Mouse (Mus musculus) hindbrain, embryonic 14.5 days (tissue): ENCODE results near the gene Olfr458. TPM values are rescaled to one million over a fixed set of nuclear protein-coding genes. Genes with fewer than 3 reads are reported as not detected.
"Not testable (repeated sequence)": the region's sequence is repeated elsewhere in the genome, so short reads cannot be mapped to it uniquely, and the experiment has no call there.

Experiments used
- ATAC-seq: fragments of 200-750 bp; cut with Nextera tagmentation; 2 replicates; pipeline ENCODE4 v1.8.0; 2017; ENCODE audit warnings: moderate number of reproducible peaks, mild to moderate bottlenecking, moderate TSS enrichment, moderate library complexity; ENCODE audit not compliant: low FRiP score
- DNase-seq: peaks from one replicate; pipeline ENCODE4 v3.0.0-alpha.2; 2015; ENCODE audit warnings: low spot score
- H3K27ac ChIP-seq: fragments of 300-500 bp; sonication (generic); 2 replicates; pipeline ENCODE4 v1.5.1; 2014; ENCODE audit warnings: mild to moderate bottlenecking, moderate library complexity
- H3K27me3 ChIP-seq: fragments of 300-500 bp; sonication (generic); 2 replicates; pipeline ENCODE4 v1.6.1; 2014; ENCODE audit warnings: mild to moderate bottlenecking, low read length, mixed read lengths; ENCODE audit not compliant: control insufficient read depth, insufficient read depth
- H3K36me3 ChIP-seq: fragments of 300-500 bp; sonication (generic); replicated peaks from 2 replicates; pipeline ENCODE4 v1.6.1; 2014; ENCODE audit not compliant: control insufficient read depth, insufficient read depth
- H3K4me1 ChIP-seq: fragments of 300-500 bp; sonication (generic); replicated peaks from 2 replicates; pipeline ENCODE4 v1.6.1; 2014; ENCODE audit warnings: antibody characterized with exemption, low read length, mixed read lengths; ENCODE audit not compliant: control insufficient read depth, insufficient read depth
- H3K4me2 ChIP-seq: fragments of 300-500 bp; sonication (generic); replicated peaks from 2 replicates; pipeline ENCODE4 v1.6.1; 2014; ENCODE audit warnings: mild to moderate bottlenecking, moderate library complexity
- H3K4me3 ChIP-seq: fragments of 300-500 bp; sonication (generic); replicated peaks from 2 replicates; pipeline ENCODE4 v1.5.1; 2014; ENCODE audit warnings: mild to moderate bottlenecking, low read length
- H3K9ac ChIP-seq: fragments of 300-500 bp; sonication (generic); 2 replicates; pipeline ENCODE4 v1.6.1; 2014
- H3K9me3 ChIP-seq: fragments of 300-500 bp; sonication (generic); 2 replicates; pipeline ENCODE4 v1.6.1; 2016; ENCODE audit warnings: low read length; ENCODE audit not compliant: control insufficient read depth
- WGBS: fragments of 180-500 bp; shearing (Covaris S2); extraction: QIAGEN DNeasy Blood & Tissue Kit; methylation state at CpG from one replicate; pipeline ENCODE4 v1.1.7; 2014; 5-methylcytosine and 5-hydroxymethylcytosine counted together
- polyA plus RNA-seq: library from polyadenylated mRNA; unstranded; fragments of >200 nt; fragmentation: Nextera tagmentation; extraction: Ambion mirVana; gene quantifications from 2 replicates; pipeline ENCODE4 v1.2.1, GENCODE M21; 2014

Gene Olfr458
- polyA plus RNA-seq, result not detected in 2 replicates

DNA sequence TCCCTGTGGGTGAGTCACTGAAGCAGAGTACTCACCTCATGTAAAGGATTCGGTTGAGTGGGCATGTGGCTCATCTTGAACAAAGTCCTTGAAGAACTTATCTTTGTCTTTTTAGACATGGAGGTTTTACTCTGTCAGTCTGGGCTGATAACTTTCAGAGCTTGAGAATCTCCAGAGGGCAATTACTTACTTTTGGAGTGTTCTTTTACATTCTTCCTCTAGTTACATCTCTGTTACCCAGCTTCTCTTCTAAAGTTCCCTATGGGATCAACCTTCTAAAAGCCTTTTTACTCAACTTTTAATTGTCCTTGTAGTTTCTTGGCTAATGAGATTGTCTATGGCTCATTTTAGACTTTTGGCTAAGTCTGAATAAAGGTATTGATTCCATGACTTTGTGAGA is at the start of gene Olfr458:
Gene Olfr458, minus strand, starts transcription at position 101 of the 400 bp plus-strand sequence.
- ATAC-seq, result no peak
- no peak within 1 kb of the TSS for H3K9ac ChIP-seq
- 80% methylated on average over 1 of the region's 1 CpGs for WGBS

DNA sequence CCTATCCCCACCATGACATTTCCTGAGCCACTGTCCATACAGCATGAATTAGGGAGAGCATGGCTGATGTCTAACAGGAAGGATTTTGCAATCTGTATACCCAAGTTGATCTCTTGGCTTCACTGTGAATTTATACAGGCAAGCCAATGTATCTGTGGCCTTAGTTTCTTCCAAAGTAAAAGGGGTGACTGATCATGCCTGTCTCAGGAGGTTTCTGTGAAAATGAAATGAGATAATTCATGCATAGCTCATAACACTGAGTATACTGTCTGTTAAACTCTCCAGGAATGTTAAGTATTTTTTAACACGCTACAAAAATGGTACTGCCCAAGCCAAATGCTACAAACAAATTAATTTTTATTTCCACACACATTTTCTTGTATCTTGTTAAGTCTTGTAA is 48.5 kb upstream of the Olfr458 start:
- no peak overlapping the region for H3K4me3 ChIP-seq
- ATAC-seq, result no peak
- H3K27me3 ChIP-seq, result no peaks in the 10 kb centered on the region
- no peaks in the 10 kb centered on the region for H3K36me3 ChIP-seq
- no peak overlapping the region for H3K9ac ChIP-seq
- H3K27ac ChIP-seq, result no peak overlapping the region
- 82% methylated on average over 1 of the region's 1 CpGs for WGBS
- no peak overlapping the region for H3K4me2 ChIP-seq
- no peaks in the 10 kb centered on the region for H3K4me1 ChIP-seq
- DNase-seq, result no peak
- no peaks in the 10 kb centered on the region for H3K9me3 ChIP-seq

More for the DNA sequence above, at the start of gene Olfr458:
- Histone ChIP-seq H3K4me3 (no peak within 1 kb of the TSS), H3K9me3 (no peaks in the 10 kb centered on the region), H3K36me3 (no peaks in the 10 kb centered on the region), H3K4me1 (no peaks in the 10 kb centered on the region), H3K27me3 (no peaks in the 10 kb centered on the region), H3K27ac (no peak within 1 kb of the TSS), H3K4me2 (no peak within 1 kb of the TSS)
- DNase-seq, result no peak

DNA sequence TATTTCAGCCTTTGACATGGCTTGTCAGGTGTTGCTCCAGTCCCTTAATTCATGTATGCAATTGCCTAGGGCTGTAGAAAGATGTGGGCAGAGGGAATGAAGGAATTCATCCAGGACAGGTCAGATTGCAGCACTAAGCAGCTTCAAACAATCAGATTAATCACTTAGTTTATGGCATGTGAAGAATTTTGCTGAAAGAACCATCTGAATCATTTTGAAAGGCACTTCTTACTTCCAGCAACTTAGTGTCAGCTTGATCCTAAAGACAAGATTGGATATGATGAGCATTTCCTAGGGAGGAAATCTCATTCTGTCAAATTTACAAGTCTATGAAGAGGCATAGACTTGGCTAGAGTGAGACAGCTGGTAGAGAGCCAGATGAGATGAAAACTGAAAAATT is 44.3 kb upstream of the Olfr458 start:
- DNase-seq (no peak), ATAC-seq (no peak)
- Histone ChIP-seq H3K4me1 (no peaks in the 10 kb centered on the region), H3K27ac (no peak overlapping the region), H3K36me3 (no peaks in the 10 kb centered on the region), H3K4me3 (no peak overlapping the region), H3K9ac (no peak overlapping the region), H3K9me3 (no peaks in the 10 kb centered on the region), H3K27me3 (no peaks in the 10 kb centered on the region), H3K4me2 (no peak overlapping the region)

DNA sequence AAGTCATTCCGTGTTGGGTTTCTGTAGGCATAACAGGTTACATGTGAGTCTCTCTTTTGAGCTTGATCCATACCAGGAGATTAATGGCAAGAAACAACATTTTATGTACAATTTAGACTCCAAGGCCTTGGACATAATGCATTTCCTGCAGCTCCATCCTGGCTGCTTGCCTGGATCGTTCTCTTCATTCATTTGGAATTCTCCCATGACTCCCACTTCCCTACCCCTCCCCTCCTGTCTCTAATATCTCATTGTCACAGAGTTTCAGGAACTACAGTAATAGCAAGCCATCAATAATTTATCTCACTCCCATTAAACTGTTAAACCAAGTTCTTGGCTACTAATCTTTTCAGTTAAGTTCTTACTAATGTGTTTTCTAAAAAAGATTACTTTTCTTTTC is 38.5 kb upstream of the Olfr458 start:
- 87% methylated on average over 2 of the region's 2 CpGs for WGBS
- Histone ChIP-seq H3K9me3 (no peaks in the 10 kb centered on the region), H3K27me3 (no peaks in the 10 kb centered on the region), H3K4me2 (no peak overlapping the region), H3K9ac (no peak overlapping the region), H3K4me3 (no peak overlapping the region), H3K36me3 (no peaks in the 10 kb centered on the region), H3K4me1 (no peaks in the 10 kb centered on the region), H3K27ac (no peak overlapping the region)
- ATAC-seq (no peak), DNase-seq (no peak)

DNA sequence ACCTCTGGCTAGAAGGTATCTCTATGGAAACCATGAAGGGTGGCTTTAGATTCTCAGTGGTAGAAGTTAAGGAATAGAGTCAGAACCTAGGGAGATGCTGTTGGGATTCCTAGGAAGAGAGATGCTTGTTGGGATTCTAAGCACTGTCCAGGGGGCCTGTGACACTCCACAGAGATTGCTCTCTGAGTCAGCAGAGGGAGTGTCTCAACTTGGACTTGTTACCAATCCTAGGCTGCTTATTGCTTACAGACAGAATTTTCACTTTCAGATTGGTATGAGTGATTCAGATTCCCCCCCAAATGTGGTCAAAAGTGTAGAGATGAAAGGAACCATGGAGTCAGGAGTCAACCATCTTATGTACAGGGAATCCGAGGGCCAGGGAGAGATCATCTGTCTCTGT is 24.7 kb upstream of the Olfr458 start:
- WGBS, result 90% methylated on average over 1 of the region's 1 CpGs

DNA sequence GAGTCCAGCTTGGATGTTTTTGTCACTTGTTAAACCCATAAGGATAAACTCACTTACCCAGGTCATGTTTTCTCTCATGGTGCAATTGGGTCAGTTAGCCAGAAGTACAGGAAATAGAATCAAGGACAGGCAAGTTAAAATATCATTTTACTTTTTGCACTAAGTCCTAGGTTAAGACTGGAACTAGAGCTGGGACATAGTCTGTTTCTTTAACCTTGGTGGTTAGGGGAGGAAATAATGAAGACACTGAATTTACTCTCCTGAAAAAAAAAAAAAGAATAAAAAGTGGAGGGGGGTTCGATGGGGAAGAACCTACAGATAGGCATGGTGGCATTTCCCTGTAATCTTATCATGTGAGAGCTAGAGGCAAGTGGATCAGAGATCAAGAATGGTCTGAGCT is 22.1 kb upstream of the Olfr458 start, which contains the start of gene Olfr456:
Gene Olfr456, minus strand, starts transcription at position 101 of the 400 bp plus-strand sequence.
- Histone ChIP-seq H3K4me2 (no peak within 1 kb of the TSS), H3K27ac (no peak within 1 kb of the TSS), H3K4me1 (no peaks in the 10 kb centered on the region), H3K4me3 (no peak within 1 kb of the TSS), H3K27me3 (no peaks in the 10 kb centered on the region), H3K9me3 (no peaks in the 10 kb centered on the region), H3K36me3 (no peaks in the 10 kb centered on the region), H3K9ac (no peak within 1 kb of the TSS)
- DNase-seq (no peak), ATAC-seq (no peak)
- WGBS, result 93% methylated on average over 1 of the region's 1 CpGs

More for the DNA sequence above, 24.7 kb upstream of the Olfr458 start:
- Histone ChIP-seq H3K9me3 (no peaks in the 10 kb centered on the region), H3K4me1 (no peaks in the 10 kb centered on the region), H3K9ac (no peak overlapping the region), H3K27ac (no peak overlapping the region), H3K27me3 (no peaks in the 10 kb centered on the region), H3K36me3 (no peaks in the 10 kb centered on the region), H3K4me2 (no peak overlapping the region), H3K4me3 (no peak overlapping the region)
- ATAC-seq, result no peak
- no peak for DNase-seq

DNA sequence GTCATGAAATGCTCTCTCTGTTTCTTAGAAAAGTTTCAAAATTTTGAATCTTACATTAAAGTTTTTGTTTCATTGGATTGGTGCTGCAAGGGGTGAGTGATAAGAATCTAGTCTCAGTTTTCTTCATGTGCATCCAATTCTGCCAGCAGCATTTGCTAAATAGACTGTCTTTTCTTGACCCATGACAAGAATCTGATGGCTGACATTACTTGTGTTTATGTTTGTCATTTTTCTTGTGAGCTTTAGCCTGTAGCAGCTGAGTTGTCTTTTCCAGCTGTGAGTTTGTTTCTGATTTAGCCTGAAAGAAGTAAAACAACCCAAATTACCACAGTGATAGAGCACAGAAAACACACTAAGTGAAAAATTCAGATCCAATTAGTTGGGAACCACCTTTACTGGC is 19.6 kb upstream of the Olfr458 start:
- H3K27ac ChIP-seq, result no peak overlapping the region
- no peaks in the 10 kb centered on the region for H3K4me1 ChIP-seq
- no peaks in the 10 kb centered on the region for H3K36me3 ChIP-seq
- no peak overlapping the region for H3K9ac ChIP-seq
- H3K4me2 ChIP-seq, result no peak overlapping the region
- ATAC-seq, result no peak
- H3K9me3 ChIP-seq, result no peaks in the 10 kb centered on the region
- H3K4me3 ChIP-seq, result no peak overlapping the region
- DNase-seq, result no peak
- no peaks in the 10 kb centered on the region for H3K27me3 ChIP-seq

DNA sequence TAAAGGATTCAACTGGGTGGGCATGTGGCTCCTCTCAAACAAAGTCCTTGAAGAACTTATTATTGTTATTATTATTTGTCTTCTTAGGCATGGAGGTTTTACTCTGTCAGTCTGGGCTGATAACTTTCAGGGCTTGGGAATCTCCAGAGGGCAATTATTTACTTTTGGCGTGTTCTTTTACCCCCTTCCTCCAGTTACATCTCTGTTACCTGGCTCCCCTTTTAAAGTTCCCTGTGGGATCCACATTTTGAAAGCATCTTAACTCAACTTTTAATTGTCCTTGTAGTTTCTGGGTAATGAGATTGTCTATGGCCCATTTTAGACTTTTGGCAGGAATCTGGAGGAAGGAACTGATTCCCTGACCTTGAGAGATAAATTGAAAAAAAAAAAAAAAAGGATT is 11.2 kb upstream of the Olfr458 start, which contains the start of gene Olfr457:
Gene Olfr457, minus strand, starts transcription at position 101 of the 400 bp plus-strand sequence.
- Histone ChIP-seq H3K36me3 (no peaks in the 10 kb centered on the region), H3K4me3 (no peak within 1 kb of the TSS), H3K4me2 (no peak within 1 kb of the TSS), H3K9ac (no peak within 1 kb of the TSS), H3K27me3 (no peaks in the 10 kb centered on the region), H3K9me3 (no peaks in the 10 kb centered on the region), H3K27ac (no peak within 1 kb of the TSS), H3K4me1 (no peaks in the 10 kb centered on the region)
- no peak for ATAC-seq
- 84% methylated on average over 1 of the region's 1 CpGs for WGBS
- no peak for DNase-seq

DNA sequence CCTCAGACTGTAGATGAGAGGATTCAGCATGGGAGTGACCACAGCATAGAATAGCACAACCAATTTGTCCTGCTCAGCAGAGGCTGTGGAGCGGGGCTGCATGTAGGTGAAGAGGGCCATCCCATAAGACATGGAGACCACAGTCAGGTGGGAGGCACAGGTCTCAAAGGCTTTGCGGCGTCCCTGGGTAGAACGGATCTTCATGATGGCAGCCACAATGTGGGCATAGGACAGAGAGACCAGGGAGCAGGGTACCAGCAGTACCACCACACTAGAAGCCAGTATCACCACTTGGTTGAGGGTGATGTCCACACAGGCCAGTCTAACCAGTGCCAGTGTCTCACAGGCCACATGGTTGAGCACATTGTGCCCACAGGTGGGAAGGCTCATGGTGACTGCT is 6.3 kb upstream of the Olfr458 start:
- H3K9ac ChIP-seq, H3K4me1 ChIP-seq, H3K9me3 ChIP-seq, H3K27ac ChIP-seq, H3K27me3 ChIP-seq, ATAC-seq, H3K4me2 ChIP-seq, H3K4me3 ChIP-seq, DNase-seq, H3K36me3 ChIP-seq: not testable (repeated sequence)
- whole genome bisulfite sequencing, result 97% methylated on average over 4 of the region's 4 CpGs

DNA sequence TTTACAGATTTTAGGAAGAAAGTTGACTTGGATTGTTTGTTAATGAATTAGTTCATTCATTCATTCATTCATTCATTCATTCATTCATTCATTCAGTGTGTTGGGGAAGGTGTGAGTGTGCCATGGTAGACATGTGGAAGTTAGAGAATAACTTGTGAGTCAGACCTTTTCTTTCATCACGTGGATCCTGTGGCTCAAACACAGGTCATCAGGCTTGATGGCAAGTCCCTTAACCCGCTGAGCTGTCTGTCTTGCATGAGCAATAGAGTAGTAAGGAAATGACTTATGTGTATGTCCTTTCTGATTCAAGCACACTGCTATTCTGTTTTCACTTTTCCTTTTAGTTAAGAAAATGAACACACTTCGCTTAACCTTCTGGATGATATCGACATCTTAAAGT is 5.5 kb upstream of the Olfr458 start:
- H3K9ac ChIP-seq, result no peak overlapping the region
- ATAC-seq (no peak), DNase-seq (no peak)
- no peak overlapping the region for H3K4me3 ChIP-seq
- H3K27me3 ChIP-seq, result no peaks in the 10 kb centered on the region
- 93% methylated on average over 4 of the region's 4 CpGs for WGBS
- no peak overlapping the region for H3K4me2 ChIP-seq
- no peak overlapping the region for H3K27ac ChIP-seq
- no peaks in the 10 kb centered on the region for H3K9me3 ChIP-seq
- no peaks in the 10 kb centered on the region for H3K36me3 ChIP-seq
- H3K4me1 ChIP-seq, result no peaks in the 10 kb centered on the region
